Mouse (Mus musculus) myocyte (in vitro differentiated cells): ENCODE measurements at regions not wholly inside any gene's neighbourhood (a gene's known extent, or its start where the extent isn't known, plus 50 kb on each side); places are given as distances from the start of the nearest gene placed in this dataset.

Experiments used
- E2F4 ChIP-seq: IDR thresholded peaks from one replicate; pipeline ENCODE4 v1.6.1; 2011; ENCODE audit warnings: mild to moderate bottlenecking, control low read depth, moderate library complexity; ENCODE audit not compliant: insufficient read depth
- MAX ChIP-seq: IDR thresholded peaks from one replicate; pipeline ENCODE4 v1.6.1; 2011; ENCODE audit warnings: low read depth, mild to moderate bottlenecking, control low read depth
- MYOG ChIP-seq, 3 experiments: IDR thresholded peaks; one replicate each; pipeline ENCODE4 v1.6.1; 2011; ENCODE audit warnings: control low read depth in 2 of 3, low read depth in 2 of 3, mild to moderate bottlenecking in 2 of 3; ENCODE audit not compliant: insufficient read length in 2 of 3, control insufficient read depth in 1 of 3, insufficient read depth in 1 of 3
- POLR2A ChIP-seq: IDR thresholded peaks from one replicate; pipeline ENCODE4 v1.6.1; 2011; ENCODE audit warnings: low read depth, mild to moderate bottlenecking, control low read depth, moderate library complexity; ENCODE audit not compliant: insufficient read length
- POLR2AphosphoS2 ChIP-seq: IDR thresholded peaks from one replicate; pipeline ENCODE4 v1.6.1; 2011; ENCODE audit warnings: low read depth, control low read depth; ENCODE audit not compliant: insufficient read length
- USF1 ChIP-seq: IDR thresholded peaks from one replicate; pipeline ENCODE4 v1.6.1; 2011; ENCODE audit warnings: low read depth, mild to moderate bottlenecking, control low read depth, moderate library complexity

DNA sequence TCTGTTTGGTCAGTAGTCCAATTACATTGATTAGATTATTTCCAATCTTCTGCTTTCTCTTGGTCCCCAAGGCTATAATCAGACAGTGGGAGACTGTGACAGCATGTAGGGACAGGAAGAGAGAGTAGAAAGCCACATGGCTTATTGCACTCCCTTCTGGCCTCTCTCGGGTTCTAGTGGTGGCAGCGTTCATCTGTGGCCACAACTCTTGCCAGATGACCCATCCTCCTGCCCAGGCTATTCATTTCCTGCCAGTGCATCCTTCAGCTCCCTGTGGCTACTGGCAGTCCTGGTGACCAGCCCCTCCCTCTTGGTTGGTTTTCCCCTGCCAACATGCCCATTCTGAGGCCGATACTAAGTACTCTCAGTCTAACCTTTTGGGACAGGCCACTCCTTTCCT lies 70.2 kb upstream of the Bmp2 start:
- TF ChIP-seq USF1 (no peak), POLR2A (no peak), E2F4 (no peak), MYOG (IDR thresholded peaks at IDR 0.05; ENCODE audit: control insufficient read depth in 1 of 3, insufficient read depth in 1 of 3, insufficient read length in 2 of 3, low read depth in 2 of 3) (no peak), MAX (no peak), POLR2AphosphoS2 (no peak)
